Mouse (Mus musculus) 3T3-L1 (cell line): ENCODE measurements at regions not wholly inside any gene's neighbourhood (a gene's known extent, or its start where the extent isn't known, plus 50 kb on each side); places are given as distances from the start of the nearest gene placed in this dataset.
"Not testable (repeated sequence)": the region's sequence is repeated elsewhere in the genome, so short reads cannot be mapped to it uniquely, and the experiment has no call there.

ENCODE experiments used
- DNase-seq: peaks from one replicate; pipeline ENCODE4 v3.0.0-alpha.2; 2015; ENCODE audit warnings: low read depth, low spot score

GRCm38 (mm10) chr5:100309807-100310165 is 106.2 kb downstream of the Sec31a start:
- DNase-seq: no peak

GRCm38 (mm10) chr5:100309071-100309806 is 106.8 kb downstream of the Sec31a start:
- no peak for DNase-seq

DNA sequence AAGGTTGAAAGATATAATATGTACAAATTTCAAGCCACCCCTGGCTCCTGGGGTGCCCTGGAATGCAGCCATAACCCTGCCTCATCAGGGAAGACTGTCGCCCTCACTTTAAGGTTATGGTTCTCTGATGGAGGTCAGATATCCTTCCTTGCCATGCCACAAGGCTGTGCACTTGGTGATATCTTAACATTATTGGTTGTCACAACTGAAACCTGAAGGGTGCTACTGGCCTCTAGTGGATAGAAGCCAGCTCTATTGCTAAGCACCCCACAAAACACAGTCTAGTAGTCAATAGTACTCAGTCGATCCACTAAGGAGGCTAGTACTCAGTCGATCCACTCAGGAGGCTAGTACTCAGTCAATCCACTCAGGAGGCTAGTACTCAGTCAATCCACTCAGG is 111.6 kb downstream of the Sec31a start:
- DNase-seq: peak; percentile 14

GRCm38 (mm10) chr5:100302068-100302775 is 113.8 kb downstream of the Sec31a start:
- no peak for DNase-seq

DNA sequence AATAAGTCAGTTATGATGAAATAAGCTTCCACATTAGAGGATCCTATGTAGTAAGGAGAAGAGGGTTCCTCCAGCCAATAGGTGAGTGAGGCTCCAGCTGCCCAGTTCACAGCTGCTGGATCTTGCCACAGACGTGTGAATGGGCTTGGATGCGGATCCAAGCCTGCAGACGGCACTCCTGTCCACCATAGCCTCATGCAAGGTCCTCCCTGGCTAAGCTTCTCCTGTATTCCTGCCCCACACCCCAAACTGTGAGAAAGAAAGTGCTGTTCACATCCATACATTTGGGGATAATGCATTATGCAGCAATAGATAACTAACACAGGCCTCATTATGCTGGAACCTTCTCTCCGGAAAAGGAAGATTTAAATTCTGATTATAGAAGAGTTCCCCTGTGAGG is 116.9 kb downstream of the Sec31a start:
- no peak for DNase-seq

DNA sequence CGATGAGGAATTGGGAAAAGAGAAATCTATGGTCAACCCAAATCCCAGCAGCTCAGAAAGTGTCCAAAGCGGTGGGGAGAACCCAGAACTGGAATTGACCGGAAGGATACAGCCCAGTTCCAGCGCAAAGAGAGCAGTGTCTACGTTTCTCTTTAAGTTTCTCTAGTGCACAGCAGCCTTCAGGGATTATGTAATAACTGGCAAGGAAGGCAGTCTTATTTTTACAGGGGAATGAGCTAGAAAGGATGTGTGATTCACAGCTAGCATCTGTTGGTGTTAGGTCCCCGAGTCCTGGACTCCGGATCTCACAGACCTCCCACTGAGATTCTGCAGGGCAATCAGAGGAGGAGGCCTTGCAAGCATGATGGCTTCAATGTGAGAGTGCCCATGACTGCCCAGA is 121.8 kb downstream of the Sec31a start:
- peak; percentile 8 for DNase-seq

DNA sequence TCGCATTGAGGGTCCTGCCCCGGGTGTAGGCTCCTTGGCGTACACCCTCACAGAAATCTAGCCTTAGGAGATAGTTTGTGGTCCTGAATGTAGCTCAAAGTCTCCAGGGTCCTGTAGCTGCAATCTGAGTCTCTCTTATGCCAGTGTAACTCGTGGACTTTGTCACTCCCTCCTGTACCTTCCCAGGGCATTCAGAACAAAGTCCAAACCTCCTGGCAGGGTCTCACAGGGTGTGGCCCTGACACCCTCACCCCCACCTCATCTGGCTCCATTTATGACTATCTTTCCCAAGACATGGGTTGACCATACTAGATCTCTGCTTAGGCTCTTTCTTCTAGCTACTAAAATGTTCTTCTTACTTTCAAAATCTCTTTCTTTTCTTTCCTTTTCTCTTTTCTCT is 120.6 kb upstream of the Tmem150c start:
- no peak for DNase-seq

DNA sequence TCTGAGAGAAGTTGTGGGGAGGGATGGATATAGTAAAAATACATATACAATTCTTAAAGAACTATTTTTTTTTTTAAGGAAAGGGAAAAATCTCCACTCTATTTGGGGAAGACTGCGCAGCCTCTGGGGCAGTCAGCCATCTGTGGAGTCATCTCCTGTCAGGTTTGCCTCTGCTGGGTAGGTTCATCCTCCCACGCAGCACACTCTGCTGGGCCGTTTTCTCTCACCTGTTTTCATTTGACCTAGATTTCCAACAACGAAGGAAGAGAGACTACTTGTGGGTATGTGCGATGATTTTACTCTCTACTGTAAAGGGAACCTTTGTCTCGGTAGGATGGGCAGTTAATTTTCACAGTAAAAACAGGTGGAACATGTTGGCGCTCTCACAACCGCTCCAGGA is 119.9 kb upstream of the Tmem150c start:
- no peak for DNase-seq

DNA sequence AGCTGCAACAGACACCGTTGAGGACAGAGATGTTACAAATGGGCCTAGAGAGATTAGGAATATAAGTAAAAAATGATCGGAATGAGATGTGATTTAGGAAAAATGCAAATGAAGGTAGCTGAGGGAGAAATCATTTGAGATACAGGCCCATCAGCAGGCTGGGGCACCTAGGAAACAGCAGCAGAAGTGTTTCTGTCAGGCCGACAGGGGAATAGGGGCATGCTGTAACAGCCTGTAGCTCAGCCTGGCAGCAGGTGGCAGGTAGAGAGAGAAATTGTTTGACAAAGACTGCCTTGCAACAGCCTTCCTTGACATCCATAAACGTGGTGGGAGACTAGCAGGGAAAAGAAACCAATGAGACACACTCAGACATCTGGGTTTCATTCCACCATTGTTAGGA is 115.1 kb upstream of the Tmem150c start:
- no peak for DNase-seq

- DNase-seq: not testable (repeated sequence)
Observed at GRCm38 (mm10) chr5:100271975-100272374, 112.4 kb upstream of the Tmem150c start.

GRCm38 (mm10) chr5:100270841-100271686 is 111.5 kb upstream of the Tmem150c start:
- no peak for DNase-seq

DNA sequence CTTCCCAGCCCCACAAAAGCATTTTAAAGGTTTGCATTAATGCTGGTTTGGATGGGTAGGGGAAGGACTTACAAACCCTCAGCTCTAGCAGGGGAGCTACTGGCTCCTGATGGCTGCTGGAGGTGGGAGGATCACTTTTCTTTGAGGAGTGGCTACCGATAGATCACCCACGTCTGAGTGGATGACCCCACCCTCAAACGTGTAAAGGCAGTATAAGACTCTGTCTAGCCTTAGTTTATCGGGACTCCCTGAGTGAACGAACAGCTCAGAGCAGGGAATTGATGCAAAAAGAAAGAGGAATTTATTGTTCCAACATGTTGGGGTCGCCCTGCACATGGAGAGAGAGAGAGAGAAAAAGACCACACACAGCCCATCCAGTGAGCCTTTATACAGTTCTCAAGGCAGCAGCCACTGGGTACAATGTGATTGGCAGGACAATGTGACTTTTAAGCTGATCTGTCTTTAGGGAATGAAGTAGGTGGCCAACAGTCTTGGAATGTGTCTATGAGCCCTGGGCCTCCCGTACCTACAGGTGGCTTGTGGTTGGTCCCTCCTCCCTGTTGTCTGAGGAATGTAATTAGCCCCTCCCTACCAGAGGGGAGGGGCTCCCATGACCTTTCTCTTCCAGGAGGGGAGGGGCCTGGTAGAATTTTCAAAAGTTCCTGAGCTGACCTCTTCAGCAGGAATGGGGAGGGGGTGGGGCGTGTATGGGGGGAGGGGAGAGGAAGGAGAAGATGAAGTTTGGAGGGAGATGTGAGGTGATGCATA is 108.7 kb upstream of the Tmem150c start:
- DNase-seq: no peak

- no peak for DNase-seq
Observed at GRCm38 (mm10) chr5:100266671-100267510, 107.3 kb upstream of the Tmem150c start.

DNA sequence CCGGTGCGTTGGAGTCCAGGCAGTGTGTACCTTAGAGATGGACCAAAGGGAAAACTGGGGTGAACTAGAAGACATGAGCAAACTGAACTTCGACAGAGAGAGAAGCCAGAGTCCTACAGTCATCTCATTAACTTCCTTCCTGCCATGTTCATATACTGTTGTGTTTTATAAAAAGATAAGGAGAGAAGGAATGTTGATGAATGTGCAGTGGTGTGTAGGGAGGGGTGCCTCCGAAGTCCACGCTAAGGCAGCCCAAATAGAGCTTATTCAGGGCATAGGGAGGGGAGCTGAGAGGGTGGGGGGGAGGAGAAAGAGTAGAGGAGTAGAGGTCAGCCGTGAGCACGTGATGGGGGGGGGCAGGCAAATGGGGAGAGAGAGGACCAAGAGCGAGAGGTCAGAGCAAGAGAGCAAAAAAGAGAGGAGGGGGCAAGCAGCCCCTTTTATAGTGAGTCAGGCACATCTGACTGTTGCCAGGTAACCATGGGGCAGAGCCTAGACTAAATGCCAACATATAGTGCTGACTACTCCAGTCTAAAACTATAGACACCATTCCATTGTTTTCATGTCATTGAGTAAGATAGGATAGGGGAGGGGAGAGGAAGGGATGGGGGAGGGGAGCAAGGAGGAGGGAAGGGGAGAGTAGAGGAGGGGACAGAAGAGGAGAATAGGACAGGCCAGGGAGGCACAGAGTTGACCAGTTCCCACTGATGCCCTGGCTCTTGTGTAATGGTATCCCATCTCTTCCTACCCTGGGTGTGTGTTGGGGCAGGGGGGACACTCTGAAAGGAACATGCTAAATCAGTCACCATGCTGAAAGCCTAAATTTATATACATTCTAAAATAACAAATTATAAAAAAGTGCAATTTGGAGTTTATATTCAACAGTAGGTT is 100.4 kb upstream of the Tmem150c start:
- no peak for DNase-seq

- DNase-seq: peak; percentile 16
Observed at GRCm38 (mm10) chr5:100258952-100259710, 99.5 kb upstream of the Tmem150c start.

GRCm38 (mm10) chr5:100255276-100255675 is 95.7 kb upstream of the Tmem150c start:
- no peak for DNase-seq

GRCm38 (mm10) chr5:100252036-100252435 is 92.4 kb upstream of the Tmem150c start:
- DNase-seq: no peak

- DNase-seq: peak; percentile 51
Observed at GRCm38 (mm10) chr5:100249757-100250156, 90.1 kb upstream of the Tmem150c start.

GRCm38 (mm10) chr5:100248611-100249010 is 89.0 kb upstream of the Tmem150c start:
- DNase-seq: no peak
